Mouse (Mus musculus) gastrocnemius, adult 18-20 months (tissue): ENCODE results near the gene 1700021F05Rik. TPM values are rescaled to one million over a fixed set of nuclear protein-coding genes. Genes with fewer than 3 reads are reported as not detected.

Source experiments
- DNase-seq: peaks from one replicate; pipeline ENCODE4 v3.0.0; 2021; ENCODE audit warnings: low spot score
- total RNA-seq, 2 experiments: library from RNA; stranded (reverse); gene quantifications; 2 replicates each; pipeline ENCODE4 v1.2.3; 2021

Gene 1700021F05Rik
- total RNA-seq, 2 experiments from 2014 or later: 94.5 to 96.7 TPM

DNA sequence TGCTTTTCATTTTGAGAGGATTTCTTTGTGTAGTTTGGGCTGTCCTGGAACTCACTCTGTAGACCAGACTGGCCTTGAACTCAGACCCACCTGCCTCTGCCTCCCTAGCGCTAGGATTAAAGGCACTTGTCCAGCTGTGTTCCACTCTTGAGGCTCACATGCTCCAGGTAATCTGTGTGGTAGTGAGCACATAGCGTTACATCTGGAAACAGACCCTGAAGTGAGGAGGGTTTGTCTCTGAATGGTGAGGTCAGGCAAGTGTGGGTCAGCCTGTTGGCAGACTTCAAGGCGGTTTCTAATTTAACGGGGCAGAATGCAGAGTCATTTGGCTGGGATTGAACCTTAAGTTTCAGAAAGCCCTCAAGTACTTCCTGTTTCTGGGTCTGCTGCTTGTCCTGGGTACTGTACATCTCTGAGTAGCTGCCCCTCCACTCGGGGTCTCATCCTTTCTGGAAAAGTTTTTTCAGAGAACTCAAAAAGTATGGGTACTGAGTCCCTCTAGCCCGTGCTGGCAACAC lies 55.0 kb downstream of the 1700021F05Rik start:
- DNase-seq: no peak

DNA sequence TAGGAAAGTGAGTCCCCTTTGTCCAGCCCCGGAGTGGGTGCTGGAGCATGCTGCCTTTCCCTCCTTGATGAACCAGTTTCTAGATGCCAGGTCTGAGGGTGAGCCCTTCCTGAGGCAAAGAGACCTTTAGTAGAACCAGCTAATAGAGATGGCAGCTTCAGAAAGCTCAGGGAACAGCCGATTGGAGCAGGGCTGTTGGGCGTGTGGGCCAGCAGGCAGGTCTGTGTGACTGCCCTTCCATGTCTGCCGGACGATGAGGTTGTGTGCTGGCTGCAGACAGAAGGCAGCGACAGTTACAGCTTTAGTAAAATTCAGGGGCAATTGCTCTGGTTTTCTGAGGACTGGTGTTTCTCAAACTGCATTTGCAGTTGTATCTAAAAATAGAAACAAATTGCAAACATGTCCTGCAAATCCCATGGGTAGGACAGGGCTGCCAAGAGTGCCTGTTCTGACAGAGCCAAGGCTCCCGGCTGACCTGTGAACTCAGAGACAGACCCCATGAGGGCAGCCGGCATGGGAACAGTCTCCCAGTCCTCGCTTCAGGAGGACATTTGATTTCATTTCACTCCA lies 57.3 kb downstream of the 1700021F05Rik start:
- peak; percentile 63 for DNase-seq

DNA sequence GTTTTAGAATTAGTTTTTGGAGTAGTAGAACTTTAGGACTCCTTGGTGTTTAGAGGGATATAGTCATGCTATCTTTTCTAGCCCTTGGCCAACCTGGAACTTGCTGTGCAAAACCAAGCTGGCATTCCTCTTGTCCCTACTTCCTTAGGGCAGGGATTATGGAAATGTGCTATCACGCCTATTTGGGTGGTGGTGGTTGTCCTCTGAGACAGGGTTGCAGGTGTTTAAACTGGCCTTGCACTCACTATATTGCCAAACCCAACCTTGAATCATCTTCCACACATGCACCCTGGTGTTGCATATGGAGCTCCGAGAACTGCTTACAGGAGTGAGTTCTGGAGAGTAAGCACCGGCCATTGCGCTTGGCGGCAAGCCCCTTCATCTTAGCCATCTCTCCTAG lies 58.8 kb downstream of the 1700021F05Rik start:
- DNase-seq: no peak

DNA sequence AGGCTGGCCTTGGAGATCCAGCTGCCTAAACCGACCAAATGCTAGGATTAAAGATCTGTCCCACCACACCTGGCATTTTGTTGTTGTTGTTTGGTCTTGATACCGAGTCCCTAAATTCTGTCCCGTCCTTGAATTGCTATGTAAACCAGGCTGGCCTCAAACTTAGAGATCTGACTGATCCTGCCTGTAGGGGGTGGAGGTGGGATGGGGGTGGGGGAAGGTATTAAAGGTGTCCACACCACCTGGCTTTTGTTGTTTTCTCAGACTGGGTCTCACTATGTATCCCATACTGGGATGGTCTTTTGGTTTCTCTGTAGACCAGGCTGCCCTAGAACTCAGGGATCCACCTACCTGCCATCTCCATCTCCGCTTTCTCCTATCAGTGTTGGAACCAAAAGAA lies 59.6 kb downstream of the 1700021F05Rik start:
- no peak for DNase-seq

DNA sequence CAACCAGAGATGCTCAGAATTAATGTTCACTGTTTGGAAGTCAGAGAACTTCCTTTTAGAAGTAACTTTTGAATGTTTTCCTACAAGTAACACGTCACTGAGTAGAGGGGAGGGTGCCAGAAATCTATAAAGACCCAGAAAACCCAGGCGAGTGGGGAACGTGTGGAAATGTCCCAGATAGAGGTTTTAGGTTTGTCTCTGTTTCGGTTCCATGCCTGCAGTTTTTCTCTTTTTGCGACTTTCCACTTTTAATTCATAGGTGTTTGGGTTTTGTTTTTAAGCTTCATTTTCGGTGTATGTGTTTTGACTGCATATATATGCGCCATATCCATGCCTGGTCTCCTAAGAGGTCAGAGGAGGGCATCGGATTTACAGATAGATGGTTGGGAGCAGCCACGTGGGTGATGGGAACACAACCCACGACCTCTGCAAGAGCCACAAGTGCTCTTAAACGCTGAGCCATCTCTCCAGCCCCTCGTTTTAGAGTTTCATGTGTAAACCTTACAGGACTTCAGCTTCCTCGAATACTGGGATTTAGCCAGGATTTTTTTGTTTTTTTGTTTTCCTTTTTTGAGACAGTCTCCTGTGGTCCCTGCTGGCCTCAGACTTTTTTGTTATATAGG lies 60.5 kb downstream of the 1700021F05Rik start:
- DNase-seq: no peak

DNA sequence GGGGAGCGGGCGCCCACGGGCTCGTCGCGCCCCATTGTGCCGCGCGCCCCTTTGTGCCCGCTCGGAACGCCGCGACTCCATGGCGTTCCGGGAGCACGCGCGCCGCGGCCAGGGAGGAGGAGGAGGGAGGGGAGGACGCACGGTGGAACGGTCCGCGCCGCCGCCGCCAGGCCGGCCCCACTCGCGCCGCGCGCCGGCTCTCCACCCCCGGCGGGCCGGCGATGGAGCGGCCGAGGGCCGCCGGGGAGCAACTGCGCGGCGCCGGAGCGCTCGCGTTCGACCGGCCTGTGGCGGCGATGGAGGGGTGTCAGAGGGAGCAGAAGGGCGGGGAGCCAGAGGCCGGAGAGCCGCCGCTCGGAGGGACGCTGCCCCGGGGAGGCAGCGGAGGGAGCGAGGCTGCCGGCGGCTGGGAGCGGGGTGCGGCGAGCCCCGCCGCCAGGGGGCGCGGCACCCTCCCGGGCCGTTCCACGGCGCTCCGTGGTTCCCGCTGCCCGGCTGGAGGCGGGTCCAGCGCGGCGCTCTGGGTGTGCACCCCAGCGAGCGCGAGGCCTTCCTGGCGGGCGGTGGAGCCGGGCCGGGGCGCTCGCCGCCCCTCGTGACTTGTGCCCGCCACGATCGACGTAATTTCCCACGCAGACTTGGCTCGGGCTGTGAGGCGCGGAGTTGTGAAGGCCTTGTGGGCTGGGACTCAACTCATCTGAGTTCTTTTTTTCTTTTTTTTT lies 61.2 kb downstream of the 1700021F05Rik start:
- DNase-seq: peak; percentile 83

DNA sequence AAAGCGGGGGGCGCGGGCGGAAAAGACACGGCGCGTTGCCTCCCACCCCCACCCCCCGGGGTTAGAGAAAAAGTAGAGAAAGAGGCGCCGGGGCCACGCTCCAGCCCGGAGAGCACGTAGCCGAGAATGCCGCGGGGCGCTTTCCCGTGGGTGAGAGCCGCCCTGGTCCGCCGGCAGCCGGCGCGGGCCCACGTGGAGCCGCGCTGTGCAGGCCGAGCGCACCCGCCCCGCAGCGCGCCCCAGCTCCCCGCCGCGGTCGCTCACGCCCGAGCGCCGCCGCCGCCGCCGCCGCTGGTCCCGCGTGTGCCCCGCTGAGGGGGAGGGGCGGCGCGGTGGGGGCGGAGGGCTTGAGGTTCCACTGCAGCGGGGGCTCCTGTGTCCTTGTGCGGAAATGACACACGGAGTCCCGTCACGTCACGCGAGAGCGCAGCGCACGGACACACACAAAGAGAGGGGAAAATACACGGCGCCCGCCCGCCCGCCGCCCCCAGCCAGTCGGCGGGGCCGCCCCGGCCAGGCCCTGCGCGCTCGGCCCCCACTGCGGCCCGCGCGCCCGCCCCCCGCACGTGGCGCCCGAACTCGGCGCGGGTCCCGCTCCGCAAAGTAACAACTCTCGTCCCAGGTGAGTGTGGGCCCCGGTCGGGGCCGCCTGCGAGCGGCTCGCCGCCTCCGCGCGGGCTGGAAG lies 61.9 kb downstream of the 1700021F05Rik start, which contains the start of gene Bend3:
Gene Bend3 (plus strand): TSS at position 81 of the 685 bp plus-strand sequence.
- DNase-seq: peak; percentile 23

DNA sequence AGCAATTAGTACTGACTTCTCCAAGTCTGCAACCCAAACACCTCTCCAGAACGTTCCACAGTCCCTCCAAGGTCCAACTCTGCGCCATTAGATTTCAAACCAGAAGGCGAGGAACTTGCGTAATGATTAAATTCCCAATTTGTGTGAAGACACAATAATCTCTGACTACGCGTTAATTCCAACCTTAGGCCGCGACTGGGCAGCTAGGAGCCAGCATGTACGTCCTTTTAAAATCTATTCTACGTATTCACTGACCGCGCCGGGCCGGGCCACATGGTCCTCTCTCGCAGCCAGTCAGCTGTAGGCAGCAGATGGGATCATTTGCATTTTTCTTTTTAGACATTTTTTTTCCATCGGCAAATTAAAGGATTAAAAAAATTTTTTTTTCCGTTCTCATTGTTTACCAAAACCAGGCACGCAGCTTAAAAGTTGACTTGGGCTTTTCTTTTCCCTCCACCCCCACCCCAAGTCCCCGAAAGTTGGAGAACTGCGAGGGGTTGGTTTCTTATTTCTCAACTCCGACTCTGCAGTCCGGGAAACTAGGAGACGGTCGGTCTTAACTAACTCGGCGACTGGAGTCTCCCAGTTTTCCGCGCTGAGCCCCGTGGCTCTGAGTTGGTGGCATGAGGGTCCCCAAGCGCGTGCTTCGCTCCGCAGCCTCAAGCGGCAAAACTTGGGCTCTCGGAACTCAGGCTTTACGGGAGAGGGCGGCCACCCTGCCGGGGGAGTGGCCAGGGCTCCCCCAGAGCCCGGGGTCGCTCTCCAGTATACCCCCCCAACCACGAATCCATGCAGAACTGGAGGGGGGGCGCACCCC lies 62.7 kb downstream of the 1700021F05Rik start:
- peak; percentile 50 for DNase-seq

DNA sequence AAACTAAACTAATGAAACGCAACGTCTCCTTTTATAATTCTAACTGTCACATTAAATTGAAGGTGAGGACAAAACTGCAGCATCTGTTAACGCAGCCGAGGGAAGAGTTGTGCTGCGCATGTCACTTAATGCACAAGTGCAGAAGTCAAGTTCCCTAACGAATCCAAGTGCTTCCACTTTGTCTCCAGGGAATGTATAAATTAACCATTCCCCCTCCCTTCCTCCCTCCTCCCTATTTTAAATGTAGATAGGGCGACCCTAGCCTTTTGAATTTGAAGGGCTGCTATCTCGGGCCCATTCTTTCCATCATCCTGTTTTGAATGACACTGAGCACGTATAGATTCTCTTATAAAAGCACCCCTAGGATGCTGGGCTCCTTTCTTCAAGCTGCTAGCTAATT lies 63.3 kb downstream of the 1700021F05Rik start:
- DNase-seq: no peak

DNA sequence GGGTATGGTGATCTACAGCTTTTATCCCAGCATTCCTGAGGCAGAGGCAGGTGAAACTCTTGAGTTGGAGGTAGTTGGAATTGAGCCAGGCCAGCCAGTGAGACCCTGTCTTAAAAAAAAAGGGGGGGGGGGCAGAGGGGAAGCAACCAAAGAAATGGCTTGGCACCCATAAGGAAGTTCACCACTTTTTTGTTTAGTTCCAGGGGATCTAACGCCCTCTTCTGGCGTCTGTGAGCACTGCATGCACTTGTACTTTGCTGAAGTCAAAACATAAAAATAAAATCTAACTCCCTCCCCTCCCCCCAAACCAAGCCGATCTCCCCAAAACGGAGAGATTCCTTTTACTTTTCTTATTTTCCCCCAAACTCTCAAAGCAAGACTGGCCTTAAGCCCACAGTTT lies 65.4 kb downstream of the 1700021F05Rik start:
- peak; percentile 30 for DNase-seq

Other genes with a start within 250 kb of the 1700021F05Rik start
- gene Bend3, start 62.2 kb downstream of the 1700021F05Rik start, total RNA-seq: 1 to 10 TPM; 3.3 to 3.8 TPM
- gene Gm9803, start 16.9 kb downstream of the 1700021F05Rik start, total RNA-seq: 10 to 100 TPM in 1 of 2 experiments, 1 to 10 TPM in 1; 2.9 to 14.2 TPM
- gene Cd24a, start 37.3 kb upstream of the 1700021F05Rik start, total RNA-seq: 100 to 1,000 TPM; 173 to 219 TPM